Mouse (Mus musculus) midbrain, embryonic 11.5 days (tissue): ENCODE measurements around the gene Esp4. TPM values are rescaled to one million over a fixed set of nuclear protein-coding genes. Genes with fewer than 3 reads are reported as not detected.
"Not testable (repeated sequence)": the region's sequence is repeated elsewhere in the genome, so short reads cannot be mapped to it uniquely, and the experiment has no call there.

Experiments
- ATAC-seq: fragments of 200-750 bp; cut with Nextera tagmentation; 2 replicates; pipeline ENCODE4 v1.8.0; 2017; ENCODE audit warnings: moderate TSS enrichment, moderate library complexity; ENCODE audit not compliant: low FRiP score
- DNase-seq: peaks from one replicate; pipeline ENCODE4 v3.0.0; 2015; ENCODE audit warnings: low spot score; ENCODE audit errors: missing footprints
- H3K27ac ChIP-seq: fragments of 300-500 bp; sonication (generic); 2 replicates; pipeline ENCODE4 v1.5.1; 2014; ENCODE audit warnings: low read depth, low read length
- H3K27me3 ChIP-seq: fragments of 300-500 bp; sonication (generic); 2 replicates; pipeline ENCODE4 v1.6.1; 2014; ENCODE audit warnings: mild to moderate bottlenecking, low read length, moderate library complexity, mixed read lengths; ENCODE audit not compliant: control insufficient read depth, insufficient read depth
- H3K36me3 ChIP-seq: fragments of 300-500 bp; sonication (generic); 2 replicates; pipeline ENCODE4 v1.6.1; 2014; ENCODE audit warnings: mild to moderate bottlenecking, low read length, moderate library complexity, mixed read lengths; ENCODE audit not compliant: control insufficient read depth, insufficient read depth
- H3K4me1 ChIP-seq: fragments of 300-500 bp; sonication (generic); 2 replicates; pipeline ENCODE4 v1.6.1; 2014; ENCODE audit warnings: low read length; ENCODE audit not compliant: control insufficient read depth, insufficient read depth
- H3K4me2 ChIP-seq: fragments of 300-500 bp; sonication (generic); 2 replicates; pipeline ENCODE4 v1.6.1; 2014; ENCODE audit warnings: mild to moderate bottlenecking, moderate library complexity
- H3K4me3 ChIP-seq: fragments of 300-500 bp; sonication (generic); 2 replicates; pipeline ENCODE4 v1.5.1; 2014; ENCODE audit warnings: low read depth, low read length
- H3K9ac ChIP-seq: fragments of 300-500 bp; sonication (generic); 2 replicates; pipeline ENCODE4 v1.6.1; 2014; ENCODE audit warnings: low read length
- H3K9me3 ChIP-seq: fragments of 300-500 bp; sonication (generic); 2 replicates; pipeline ENCODE4 v1.6.1; 2016; ENCODE audit warnings: low read length; ENCODE audit not compliant: control insufficient read depth
- WGBS: fragments of 180-500 bp; shearing (Covaris S2); extraction: QIAGEN DNeasy Blood & Tissue Kit; methylation state at CpG from one replicate; pipeline ENCODE4 v1.1.7; 2014; 5-methylcytosine and 5-hydroxymethylcytosine counted together
- polyA plus RNA-seq: library from polyadenylated mRNA; unstranded; fragments of >200 nt; fragmentation: Nextera tagmentation; extraction: Ambion mirVana; gene quantifications from 2 replicates; pipeline ENCODE4 v1.2.1, GENCODE M21; 2014

The Esp4 gene
- polyA plus RNA-seq, result not detected in 2 replicates

DNA sequence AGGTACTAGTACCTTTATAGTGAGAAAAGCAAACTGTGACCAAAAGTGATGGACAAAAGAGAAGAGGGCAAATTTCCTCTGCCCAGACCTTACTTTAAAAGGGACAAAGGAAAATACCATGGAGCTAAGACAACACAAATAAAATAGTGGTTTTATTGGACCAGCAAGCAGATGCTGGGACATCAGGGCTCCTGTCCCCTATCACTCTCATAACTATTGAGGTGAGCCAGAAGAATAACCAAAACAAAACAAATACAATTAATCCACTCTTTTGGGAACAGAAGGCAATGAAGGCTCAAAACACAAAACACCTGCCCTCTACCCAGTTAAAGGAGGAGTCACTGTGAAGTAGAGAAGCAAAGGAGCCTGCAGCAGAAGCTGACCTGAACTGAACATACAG, at the start of gene Esp4:
Gene Esp4 (plus strand): TSS at position 301 of the 400 bp plus-strand sequence.
- Histone ChIP-seq H3K4me2 (no peak within 1 kb of the TSS), H3K9me3 (no peaks in the 10 kb centered on the region), H3K27me3 (no peaks in the 10 kb centered on the region), H3K4me1 (no peaks in the 10 kb centered on the region), H3K9ac (no peak within 1 kb of the TSS), H3K4me3 (no peak within 1 kb of the TSS), H3K36me3 (no peaks in the 10 kb centered on the region), H3K27ac (no peak within 1 kb of the TSS)
- DNase-seq (no peak), ATAC-seq (no peak)

DNA sequence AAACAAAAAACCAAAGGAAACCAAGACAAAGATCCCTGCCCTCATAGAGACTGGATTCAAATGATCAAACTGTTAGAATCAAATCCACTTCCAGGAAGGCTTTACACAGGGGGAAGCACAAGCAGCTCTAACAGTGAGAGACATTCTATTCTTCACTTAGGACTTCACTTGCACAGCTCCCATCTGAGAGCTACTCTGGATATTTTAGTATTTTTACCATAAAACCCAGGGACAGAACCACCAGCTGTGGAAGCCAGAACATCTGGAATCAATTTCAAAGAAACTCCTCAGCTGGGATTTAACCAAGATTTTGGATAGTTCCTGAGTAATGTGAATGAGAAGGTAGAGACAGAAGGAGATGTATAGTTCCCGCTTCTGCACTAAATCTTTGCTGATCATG, 44.9 kb upstream of the Esp4 start:
- no peaks in the 10 kb centered on the region for H3K36me3 ChIP-seq
- ATAC-seq, result no peak
- H3K9me3 ChIP-seq, result no peaks in the 10 kb centered on the region
- 84% methylated on average over 1 of the region's 1 CpGs for WGBS
- no peak for DNase-seq
- H3K4me2 ChIP-seq, result no peak overlapping the region
- no peaks in the 10 kb centered on the region for H3K4me1 ChIP-seq
- H3K27ac ChIP-seq, result no peak overlapping the region
- no peak overlapping the region for H3K4me3 ChIP-seq
- H3K9ac ChIP-seq, result no peak overlapping the region
- H3K27me3 ChIP-seq, result no peaks in the 10 kb centered on the region

DNA sequence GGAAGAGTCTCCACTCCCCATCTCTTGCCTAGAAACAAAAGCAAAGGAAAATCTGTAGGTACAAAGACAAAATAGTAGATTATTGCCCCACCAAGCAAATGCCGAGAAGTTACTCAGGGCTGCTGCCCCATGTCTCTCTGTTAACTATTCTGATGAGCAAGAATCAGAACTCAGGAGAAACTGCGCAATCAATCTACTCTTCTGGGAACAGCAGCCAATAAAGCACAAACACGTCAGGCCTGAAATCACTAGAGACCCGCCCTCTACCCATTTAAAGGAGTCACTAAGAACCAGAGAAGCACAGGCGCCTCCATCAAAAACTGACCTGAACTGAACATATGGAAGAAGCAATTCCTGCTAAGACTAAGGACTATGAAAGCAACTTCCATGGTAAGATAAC, 37.2 kb upstream of the Esp4 start, which contains the start of gene Esp6:
Gene Esp6 (plus strand): TSS at position 301 of the 400 bp plus-strand sequence.
- H3K9me3 ChIP-seq, result no peaks in the 10 kb centered on the region
- H3K27ac ChIP-seq, result no peak within 1 kb of the TSS
- H3K27me3 ChIP-seq, result no peaks in the 10 kb centered on the region
- DNase-seq (no peak), ATAC-seq (no peak)
- no peak within 1 kb of the TSS for H3K4me2 ChIP-seq
- H3K36me3 ChIP-seq, result no peaks in the 10 kb centered on the region
- 83% methylated on average over 5 of the region's 5 CpGs for WGBS
- no peak within 1 kb of the TSS for H3K4me3 ChIP-seq
- H3K4me1 ChIP-seq, result no peaks in the 10 kb centered on the region
- no peak within 1 kb of the TSS for H3K9ac ChIP-seq

DNA sequence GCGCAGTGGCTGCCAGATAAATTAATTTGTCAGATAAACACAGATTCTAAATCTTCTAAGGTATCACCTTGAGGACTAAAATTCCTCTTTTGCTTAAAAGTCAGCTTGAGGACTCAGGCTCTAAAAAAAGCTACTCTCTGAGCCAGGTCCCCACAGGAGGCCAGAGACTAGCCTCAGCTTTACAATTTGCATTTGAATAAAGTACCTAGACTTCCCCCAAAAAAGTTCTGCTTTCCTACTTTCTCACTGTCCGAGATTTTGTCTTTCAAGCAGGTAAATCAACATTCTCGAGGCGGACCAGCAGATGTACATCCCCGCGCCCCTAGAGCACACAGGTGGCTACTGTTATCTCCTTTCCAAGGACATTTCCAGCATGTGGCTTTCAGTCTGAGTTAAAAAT, 14.5 kb upstream of the Esp4 start:
- ATAC-seq, H3K27me3 ChIP-seq, H3K4me2 ChIP-seq, H3K4me1 ChIP-seq, H3K27ac ChIP-seq, H3K36me3 ChIP-seq, H3K9ac ChIP-seq, H3K9me3 ChIP-seq, H3K4me3 ChIP-seq, DNase-seq: not testable (repeated sequence)
- WGBS, result 38% methylated on average over 6 of the region's 6 CpGs

DNA sequence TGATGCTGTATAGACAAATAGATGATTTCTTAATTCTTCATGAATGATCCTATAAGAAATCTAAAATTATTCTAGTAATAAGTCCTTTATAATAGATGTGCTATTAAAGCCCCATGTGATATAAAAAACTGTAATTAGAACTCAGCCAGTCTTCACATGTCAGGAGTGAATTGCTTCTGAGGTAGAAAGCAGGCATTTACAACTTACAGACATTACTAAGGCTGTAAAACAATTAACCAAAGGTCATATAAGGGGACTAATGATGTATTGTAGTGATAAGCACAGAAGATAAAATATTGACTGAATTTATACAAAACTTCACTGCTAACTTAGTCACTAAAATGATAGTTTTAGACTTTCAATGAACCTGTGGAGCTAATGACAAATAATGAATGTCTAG, 7.1 kb upstream of the Esp4 start:
- Histone ChIP-seq H3K9me3 (no peaks in the 10 kb centered on the region), H3K4me1 (no peaks in the 10 kb centered on the region), H3K9ac (no peak overlapping the region), H3K27me3 (no peaks in the 10 kb centered on the region), H3K4me2 (no peak overlapping the region), H3K4me3 (no peak overlapping the region), H3K36me3 (no peaks in the 10 kb centered on the region), H3K27ac (no peak overlapping the region)
- DNase-seq (no peak), ATAC-seq (no peak)

DNA sequence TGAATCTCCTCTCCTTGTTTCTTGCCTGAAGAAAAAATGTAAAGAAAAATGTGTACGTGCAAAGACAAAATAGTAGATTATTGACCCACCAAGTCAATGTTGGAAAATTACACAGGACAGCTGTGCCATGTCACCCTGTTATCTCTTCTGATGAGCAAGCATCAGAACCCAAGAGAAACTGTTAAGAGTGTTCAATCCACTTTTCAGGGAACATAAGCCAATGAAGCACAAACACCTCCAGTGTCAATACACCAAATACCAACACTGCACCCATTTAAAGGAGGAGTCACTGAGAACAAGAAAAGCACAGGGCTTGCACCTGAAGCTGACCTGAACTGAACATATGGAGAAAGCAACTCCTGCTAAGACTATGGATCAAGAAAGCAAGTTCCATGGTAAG, 33.4 kb downstream of the Esp4 start, which contains the start of gene Esp3:
Gene Esp3 (plus strand): TSS at position 301 of the 400 bp plus-strand sequence.
- H3K9ac ChIP-seq, ATAC-seq, H3K4me3 ChIP-seq, H3K9me3 ChIP-seq, H3K27ac ChIP-seq, H3K27me3 ChIP-seq, H3K4me1 ChIP-seq, H3K36me3 ChIP-seq, DNase-seq, H3K4me2 ChIP-seq: not testable (repeated sequence)
- WGBS, result 91% methylated on average over 1 of the region's 1 CpGs

Other genes with a start within 250 kb of the Esp4 start
- gene Esp8, start 78.6 kb upstream of the Esp4 start, polyA plus RNA-seq, result not detected in 2 replicates
- not detected in 2 replicates for gene Esp6, start 37.1 kb upstream of the Esp4 start, polyA plus RNA-seq
- not detected in 2 replicates for gene Esp3, start 33.5 kb downstream of the Esp4 start, polyA plus RNA-seq
- not detected in 2 replicates for gene Esp1, start 128.5 kb downstream of the Esp4 start, polyA plus RNA-seq
- not detected in 2 replicates for gene Crisp2, start 208.4 kb downstream of the Esp4 start, polyA plus RNA-seq
- gene Rhag, start 212.5 kb downstream of the Esp4 start, polyA plus RNA-seq, result 7.1 and 7.2 TPM in 2 replicates